Mouse (Mus musculus): ENCODE results near the gene Smarcc1.

GRCm38 (mm10) chr9:110258646-110259045, 141.1 kb downstream of the Smarcc1 start:
- TF ChIP-seq POLR2A (IDR thresholded peaks at IDR 0.05; ENCODE audit: low read depth, low read length), result no peak
- TF ChIP-seq CTCF (IDR thresholded peaks at IDR 0.05; ENCODE audit: borderline replicate concordance, insufficient read depth, low read length), result no peak

Measured in embryonic fibroblast, embryonic 13.5 days (primary cell).